Mouse (Mus musculus): Measurements from ENCODE around the gene Lrrc8d. TPM values are rescaled to one million over a fixed set of nuclear protein-coding genes. Genes with fewer than 3 reads are reported as not detected.
A peak's percentile ranks its signal among the peaks of the same experiment; 100 is the strongest.

Lrrc8d gene
- polyA plus RNA-seq, 1 experiment from 2014 or later = 42.1 TPM

- peaks cover 12% of the 10 kb centered on the region; the same call in 1 of the 2 replicates for H3K4me1 ChIP-seq (ENCODE audit: control insufficient read depth, insufficient read depth, low read length)
- WGBS = 0% methylated on average over 68 of the region's 83 CpGs
- peak within 1 kb of the TSS; percentile 81 for H3K27ac ChIP-seq (ENCODE audit: low read depth, low read length)
- peaks cover 3% of the 10 kb centered on the region; the same call in 1 of the 2 replicates for H3K36me3 ChIP-seq (ENCODE audit: control insufficient read depth, insufficient read depth, low read length)
- no peaks in the 10 kb centered on the region for H3K9me3 ChIP-seq (ENCODE audit: control insufficient read depth, low read length)
- H3K4me2 ChIP-seq (replicated peaks; ENCODE audit: low read depth, low read length) = peak within 1 kb of the TSS; percentile 69
- H3K9ac ChIP-seq (ENCODE audit: low read depth, low read length) = peak within 1 kb of the TSS; percentile 99
- H3K4me3 ChIP-seq (ENCODE audit: low read length) = peak within 1 kb of the TSS; percentile 87
- H3K27me3 ChIP-seq (ENCODE audit: control insufficient read depth, insufficient read depth, low read length) = no peaks in the 10 kb centered on the region
- ATAC-seq (ENCODE audit: low FRiP score, low TSS enrichment) = peak; percentile 96
Measured at GRCm38 (mm10) chr5:105876068-105876924, 176.5 kb downstream of the Lrrc8d start, which contains the start of gene Zfp326. Gene Zfp326, plus strand, starts transcription at chr5:105876565.

- H3K9ac ChIP-seq (ENCODE audit: low read depth, low read length) = peak overlapping the region; percentile 99
- WGBS = under 1% methylated on average over 46 of the region's 46 CpGs
- no peaks in the 10 kb centered on the region for H3K9me3 ChIP-seq (ENCODE audit: control insufficient read depth, low read length)
- H3K4me1 ChIP-seq (ENCODE audit: control insufficient read depth, insufficient read depth, low read length) = peaks cover 12% of the 10 kb centered on the region; the same call in 1 of the 2 replicates
- ATAC-seq (ENCODE audit: low FRiP score, low TSS enrichment) = no peak
- peak overlapping the region; percentile 81 for H3K27ac ChIP-seq (ENCODE audit: low read depth, low read length)
- peak overlapping the region; percentile 87 for H3K4me3 ChIP-seq (ENCODE audit: low read length)
- no peaks in the 10 kb centered on the region for H3K27me3 ChIP-seq (ENCODE audit: control insufficient read depth, insufficient read depth, low read length)
- H3K4me2 ChIP-seq (replicated peaks; ENCODE audit: low read depth, low read length) = peak overlapping the region; percentile 69
- peaks cover 4% of the 10 kb centered on the region; the same call in 1 of the 2 replicates for H3K36me3 ChIP-seq (ENCODE audit: control insufficient read depth, insufficient read depth, low read length)
Measured at GRCm38 (mm10) chr5:105876925-105877774, 177.4 kb downstream of the Lrrc8d start.

Other genes with a start within 250 kb of the Lrrc8d start
- gene Lrrc8c, start 180.6 kb upstream of the Lrrc8d start, polyA plus RNA-seq (2014; fragmentation: Nextera tagmentation; extraction: Ambion mirVana) = 13.1 and 14.2 TPM in 2 replicates
- 45.1 and 57.3 TPM in 2 replicates for gene Zfp326, start 176.6 kb downstream of the Lrrc8d start, polyA plus RNA-seq (2014; fragmentation: Nextera tagmentation; extraction: Ambion mirVana)

Data from kidney, embryonic 14.5 days (tissue).